Mouse (Mus musculus) neural tube, embryonic 14.5 days (tissue): ENCODE measurements around the gene Snrpd3. TPM values are rescaled to one million over a fixed set of nuclear protein-coding genes. Genes with fewer than 3 reads are reported as not detected.

Source experiments
- ATAC-seq: fragments of 200-750 bp; cut with Nextera tagmentation; 2 replicates; pipeline ENCODE4 v1.8.0; 2017; ENCODE audit warnings: low read depth, mild to moderate bottlenecking, moderate TSS enrichment, moderate library complexity
- H3K27ac ChIP-seq: fragments of 300-500 bp; sonication (generic); 2 replicates; pipeline ENCODE4 v1.5.1; 2014; ENCODE audit warnings: low read depth, mild to moderate bottlenecking, control low read depth, low read length, moderate library complexity, mixed read lengths
- H3K27me3 ChIP-seq: fragments of 300-500 bp; sonication (generic); 2 replicates; pipeline ENCODE4 v1.6.1; 2014; ENCODE audit warnings: low read length; ENCODE audit not compliant: control insufficient read depth, insufficient read depth
- H3K36me3 ChIP-seq: fragments of 300-500 bp; sonication (generic); 2 replicates; pipeline ENCODE4 v1.6.1; 2014; ENCODE audit warnings: low read length, mixed read lengths; ENCODE audit not compliant: control insufficient read depth, insufficient read depth
- H3K4me1 ChIP-seq: fragments of 300-500 bp; sonication (generic); 2 replicates; pipeline ENCODE4 v1.6.1; 2014; ENCODE audit warnings: low read length; ENCODE audit not compliant: control insufficient read depth, insufficient read depth
- H3K4me2 ChIP-seq: fragments of 300-500 bp; sonication (generic); 2 replicates; pipeline ENCODE4 v1.6.1; 2014; ENCODE audit warnings: mild to moderate bottlenecking, low read depth, low read length, control low read depth
- H3K4me3 ChIP-seq: fragments of 300-500 bp; sonication (generic); 2 replicates; pipeline ENCODE4 v1.5.1; 2014; ENCODE audit warnings: low read depth, low read length, control low read depth, mixed read lengths
- H3K9ac ChIP-seq: fragments of 300-500 bp; sonication (generic); replicated peaks from 2 replicates; pipeline ENCODE4 v1.6.1; 2014; ENCODE audit warnings: low read depth, mild to moderate bottlenecking, control low read depth, low read length, mixed read lengths
- H3K9me3 ChIP-seq: fragments of 300-500 bp; sonication (generic); 2 replicates; pipeline ENCODE4 v1.6.1; 2016; ENCODE audit warnings: low read length; ENCODE audit not compliant: control insufficient read depth
- WGBS: fragments of 180-500 bp; shearing (Covaris S2); extraction: QIAGEN DNeasy Blood & Tissue Kit; methylation state at CpG from one replicate; pipeline ENCODE4 v1.1.7; 2014; 5-methylcytosine and 5-hydroxymethylcytosine counted together
- polyA plus RNA-seq: library from polyadenylated mRNA; unstranded; fragments of >200 nt; fragmentation: Nextera tagmentation; extraction: Ambion mirVana; gene quantifications from 2 replicates; pipeline ENCODE4 v1.2.1, GENCODE M21; 2014

Gene Snrpd3
- polyA plus RNA-seq, 1 experiment from 2014 or later: 113 TPM

- H3K27me3 ChIP-seq: no peaks in the 10 kb centered on the region
- no peak for ATAC-seq
These were observed 33.3 kb upstream of the Snrpd3 start for GRCm38 (mm10) chr10:75484066-75484465.

GRCm38 (mm10) chr10:75484767-75485166 lies 32.6 kb upstream of the Snrpd3 start:
- Histone ChIP-seq H3K4me2 (no peak overlapping the region), H3K36me3 (no peaks in the 10 kb centered on the region), H3K9ac (no peak overlapping the region), H3K9me3 (no peaks in the 10 kb centered on the region), H3K27me3 (no peaks in the 10 kb centered on the region), H3K4me1 (no peaks in the 10 kb centered on the region), H3K4me3 (no peak overlapping the region), H3K27ac (no peak overlapping the region)
- 82% methylated on average over 6 of the region's 6 CpGs for WGBS
- no peak for ATAC-seq

More at GRCm38 (mm10) chr10:75484066-75484465, 33.3 kb upstream of the Snrpd3 start:
- Histone ChIP-seq H3K4me1 (no peaks in the 10 kb centered on the region), H3K4me2 (no peak overlapping the region), H3K9ac (no peak overlapping the region), H3K9me3 (no peaks in the 10 kb centered on the region), H3K27ac (no peak overlapping the region), H3K36me3 (no peaks in the 10 kb centered on the region), H3K4me3 (no peak overlapping the region)
- 91% methylated on average over 6 of the region's 6 CpGs for WGBS

GRCm38 (mm10) chr10:75486086-75486979 lies 31.0 kb upstream of the Snrpd3 start:
- H3K4me2 ChIP-seq: no peak overlapping the region
- H3K4me1 ChIP-seq: no peaks in the 10 kb centered on the region
- no peaks in the 10 kb centered on the region for H3K9me3 ChIP-seq
- H3K9ac ChIP-seq: no peak overlapping the region
- peak; percentile 60 for ATAC-seq
- 50% methylated on average over 9 of the region's 9 CpGs for WGBS
- no peaks in the 10 kb centered on the region for H3K36me3 ChIP-seq
- H3K27ac ChIP-seq: no peak overlapping the region
- H3K4me3 ChIP-seq: no peak overlapping the region
- H3K27me3 ChIP-seq: no peaks in the 10 kb centered on the region

GRCm38 (mm10) chr10:75487131-75487530 lies 30.2 kb upstream of the Snrpd3 start:
- no peaks in the 10 kb centered on the region for H3K4me1 ChIP-seq
- no peaks in the 10 kb centered on the region for H3K27me3 ChIP-seq
- no peak overlapping the region for H3K27ac ChIP-seq
- no peak overlapping the region for H3K4me2 ChIP-seq
- H3K9me3 ChIP-seq: no peaks in the 10 kb centered on the region
- H3K4me3 ChIP-seq: no peak overlapping the region
- WGBS: 73% methylated on average over 3 of the region's 3 CpGs
- H3K9ac ChIP-seq: no peak overlapping the region
- no peaks in the 10 kb centered on the region for H3K36me3 ChIP-seq
- ATAC-seq: no peak

GRCm38 (mm10) chr10:75489522-75489921 lies 27.8 kb upstream of the Snrpd3 start:
- ATAC-seq: no peak
- Histone ChIP-seq H3K36me3 (no peaks in the 10 kb centered on the region), H3K4me3 (no peak overlapping the region), H3K4me1 (no peaks in the 10 kb centered on the region), H3K9me3 (no peaks in the 10 kb centered on the region), H3K27me3 (no peaks in the 10 kb centered on the region), H3K4me2 (no peak overlapping the region), H3K9ac (no peak overlapping the region), H3K27ac (no peak overlapping the region)
- WGBS: 73% methylated on average over 2 of the region's 2 CpGs

- 85% methylated on average over 2 of the region's 2 CpGs for WGBS
- H3K9ac ChIP-seq: no peak overlapping the region
- no peak overlapping the region for H3K4me2 ChIP-seq
- no peak overlapping the region for H3K4me3 ChIP-seq
- no peaks in the 10 kb centered on the region for H3K27me3 ChIP-seq
- no peak for ATAC-seq
- no peaks in the 10 kb centered on the region for H3K4me1 ChIP-seq
- H3K36me3 ChIP-seq: no peaks in the 10 kb centered on the region
- H3K9me3 ChIP-seq: no peaks in the 10 kb centered on the region
- no peak overlapping the region for H3K27ac ChIP-seq
These were observed 26.6 kb upstream of the Snrpd3 start for GRCm38 (mm10) chr10:75490731-75491130.

DNA sequence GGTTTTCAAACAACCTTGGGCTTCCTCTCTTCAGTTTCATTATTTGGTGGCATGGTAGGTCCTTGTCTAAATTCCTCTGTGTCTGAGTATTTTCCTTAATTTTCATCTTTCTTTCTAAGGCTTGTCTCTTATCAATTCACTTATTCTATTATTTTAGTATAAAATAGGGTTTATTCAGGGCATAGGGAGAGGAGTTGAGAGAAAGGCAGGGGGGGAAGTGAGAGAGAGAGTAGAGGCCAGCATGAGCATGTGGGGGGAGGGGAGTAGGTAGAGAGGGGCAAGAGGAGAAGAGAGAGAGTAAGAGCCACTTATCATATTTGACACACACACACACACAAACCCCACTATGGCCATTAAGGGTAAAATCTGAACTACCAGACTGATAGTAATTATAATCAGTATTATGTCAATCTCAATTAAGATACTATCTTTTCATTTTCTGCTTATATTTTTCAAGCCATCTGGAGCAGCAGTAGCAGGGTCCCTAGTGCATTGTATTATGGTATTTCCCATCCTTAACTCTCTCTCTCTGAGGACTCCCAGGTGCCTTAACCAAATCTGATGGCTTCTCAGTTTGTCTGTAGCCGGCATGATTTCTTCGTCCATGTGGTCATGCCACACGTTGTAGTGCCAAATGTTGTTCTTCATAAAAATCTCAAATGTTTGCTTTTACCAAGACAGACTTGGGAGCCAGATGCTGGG lies 26.0 kb upstream of the Snrpd3 start:
- no peaks in the 10 kb centered on the region for H3K27me3 ChIP-seq
- no peak for ATAC-seq
- H3K36me3 ChIP-seq: no peaks in the 10 kb centered on the region
- no peak overlapping the region for H3K27ac ChIP-seq
- WGBS: 58% methylated on average over 3 of the region's 3 CpGs
- H3K4me1 ChIP-seq: no peaks in the 10 kb centered on the region
- no peak overlapping the region for H3K9ac ChIP-seq
- H3K4me3 ChIP-seq: no peak overlapping the region
- H3K4me2 ChIP-seq: no peak overlapping the region
- H3K9me3 ChIP-seq: no peaks in the 10 kb centered on the region

DNA sequence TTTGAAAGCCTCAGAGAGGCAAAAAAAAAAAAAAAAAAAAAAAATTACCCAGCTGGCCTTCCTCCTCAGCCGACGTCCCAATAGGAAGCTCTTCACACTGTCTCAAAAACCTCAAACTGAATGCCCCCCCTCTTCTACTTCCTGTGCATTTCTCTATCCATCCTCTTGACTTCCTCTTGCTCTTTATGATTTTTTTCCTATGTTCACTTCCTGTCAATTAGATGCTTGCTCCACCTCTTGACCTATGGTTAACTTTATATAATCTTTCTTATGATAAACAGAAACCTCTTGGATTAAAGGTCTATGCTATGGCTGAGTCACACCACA lies 25.5 kb upstream of the Snrpd3 start:
- no peak overlapping the region for H3K4me3 ChIP-seq
- no peaks in the 10 kb centered on the region for H3K36me3 ChIP-seq
- no peak overlapping the region for H3K9ac ChIP-seq
- H3K9me3 ChIP-seq: no peaks in the 10 kb centered on the region
- H3K27me3 ChIP-seq: no peaks in the 10 kb centered on the region
- 69% methylated on average over 2 of the region's 2 CpGs for WGBS
- no peak for ATAC-seq
- no peaks in the 10 kb centered on the region for H3K4me1 ChIP-seq
- no peak overlapping the region for H3K27ac ChIP-seq
- no peak overlapping the region for H3K4me2 ChIP-seq

GRCm38 (mm10) chr10:75495304-75495703 lies 22.0 kb upstream of the Snrpd3 start:
- H3K4me1 ChIP-seq: no peaks in the 10 kb centered on the region

More at GRCm38 (mm10) chr10:75495304-75495703, 22.0 kb upstream of the Snrpd3 start:
- H3K4me2 ChIP-seq: no peak overlapping the region
- H3K9me3 ChIP-seq: no peaks in the 10 kb centered on the region
- no peaks in the 10 kb centered on the region for H3K36me3 ChIP-seq
- H3K27ac ChIP-seq: no peak overlapping the region
- H3K9ac ChIP-seq: no peak overlapping the region
- ATAC-seq: no peak
- H3K4me3 ChIP-seq: no peak overlapping the region
- H3K27me3 ChIP-seq: no peaks in the 10 kb centered on the region
- 74% methylated on average over 6 of the region's 6 CpGs for WGBS
